Mouse (Mus musculus) cerebellum, adult 2 months (tissue): ENCODE results near the gene Ssc4d.

ENCODE experiments used
- CTCF ChIP-seq: fragments of 200-500 bp; IDR thresholded peaks from 2 replicates; pipeline ENCODE4 v1.5.1; 2011; ENCODE audit warnings: low read depth, mild to moderate bottlenecking, control low read depth, low read length, moderate library complexity, borderline replicate concordance; ENCODE audit not compliant: insufficient read depth
- POLR2A ChIP-seq: fragments of 200-500 bp; IDR thresholded peaks from 2 replicates; pipeline ENCODE4 v1.6.1; 2011; ENCODE audit warnings: low read length, control low read depth, borderline replicate concordance; ENCODE audit not compliant: insufficient read depth

GRCm38 (mm10) chr5:135987248-135987647 is 12.9 kb upstream of the Ssc4d start:
- TF ChIP-seq CTCF (no peak), POLR2A (no peak)
